Mouse (Mus musculus): Measurements from ENCODE around the gene Iqgap2. TPM values are rescaled to one million over a fixed set of nuclear protein-coding genes. Genes with fewer than 3 reads are reported as not detected.

The Iqgap2 gene
- total and polyA plus RNA-seq, 2 experiments from 2014 or later: 0.83 to 1.3 TPM

DNA sequence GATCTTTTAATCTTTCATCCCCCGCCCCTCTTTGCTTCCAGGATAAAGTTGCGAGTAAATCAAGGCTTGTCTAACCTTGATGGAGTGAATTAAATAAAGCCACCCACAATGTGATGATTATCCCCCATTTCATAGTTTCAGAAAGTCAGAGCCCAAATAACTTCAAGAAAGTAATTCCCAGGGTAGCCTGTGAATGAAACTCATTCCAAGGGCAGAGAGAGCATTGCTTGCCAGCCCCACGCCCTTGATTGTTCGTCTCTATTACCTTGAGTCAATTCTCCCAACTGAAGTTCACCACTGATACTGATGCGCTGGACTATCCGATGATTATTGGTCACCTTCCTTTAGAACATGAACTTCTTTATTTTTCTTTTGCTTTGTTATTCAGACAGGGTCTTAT is 4.8 kb upstream of the Iqgap2 start:
- no peak for TF ChIP-seq EP300 (IDR thresholded peaks at IDR 0.05; ENCODE audit: low read depth)
- no peak for TF ChIP-seq CTCF (IDR thresholded peaks at IDR 0.05; ENCODE audit: low read depth)
- WGBS: 80% methylated on average over 6 of the region's 6 CpGs
- no peaks in the 10 kb centered on the region for H3K9me3 ChIP-seq (replicated peaks; ENCODE audit: control insufficient read depth, low read length)
- DNase-seq (ENCODE audit: low spot score): no peak
- H3K4me2 ChIP-seq (ENCODE audit: low read depth, low read length): no peak overlapping the region
- no peak overlapping the region for H3K4me3 ChIP-seq (ENCODE audit: low read depth, low read length)
- H3K36me3 ChIP-seq (replicated peaks; ENCODE audit: control insufficient read depth, insufficient read depth, low read length): no peaks in the 10 kb centered on the region
- no peaks in the 10 kb centered on the region for H3K4me1 ChIP-seq (ENCODE audit: control insufficient read depth, insufficient read depth)
- H3K9ac ChIP-seq (replicated peaks; ENCODE audit: low read depth, low read length): no peak overlapping the region
- H3K27ac ChIP-seq (ENCODE audit: low read depth): no peak overlapping the region
- no peak for ATAC-seq (ENCODE audit: insufficient read depth, low read depth)
- H3K27me3 ChIP-seq (ENCODE audit: control insufficient read depth, insufficient read depth, low read length): no peaks in the 10 kb centered on the region

- Histone ChIP-seq H3K9ac (replicated peaks; ENCODE audit: low read depth, low read length) (no peak overlapping the region), H3K9me3 (replicated peaks; ENCODE audit: control insufficient read depth, low read length) (no peaks in the 10 kb centered on the region), H3K4me1 (ENCODE audit: control insufficient read depth, insufficient read depth) (peaks cover 8% of the 10 kb centered on the region), H3K27me3 (ENCODE audit: control insufficient read depth, insufficient read depth, low read length) (peaks cover 12% of the 10 kb centered on the region; the same call in 1 of the 2 replicates), H3K4me3 (ENCODE audit: low read depth, low read length) (no peak overlapping the region), H3K36me3 (replicated peaks; ENCODE audit: control insufficient read depth, insufficient read depth, low read length) (no peaks in the 10 kb centered on the region), H3K27ac (ENCODE audit: low read depth) (no peak overlapping the region), H3K4me2 (ENCODE audit: low read depth, low read length) (no peak overlapping the region)
- TF ChIP-seq EP300 (IDR thresholded peaks at IDR 0.05; ENCODE audit: low read depth) (no peak), CTCF (IDR thresholded peaks at IDR 0.05; ENCODE audit: low read depth) (no peak)
- 95% methylated on average over 4 of the region's 4 CpGs for WGBS
- ATAC-seq (ENCODE audit: insufficient read depth, low read depth) (no peak), DNase-seq (ENCODE audit: low spot score) (no peak)
These were observed 1.4 kb upstream of the Iqgap2 start for GRCm38 (mm10) chr13:95893166-95893565.

GRCm38 (mm10) chr13:95892611-95893145 is 956 bp upstream of the Iqgap2 start:
- ATAC-seq (ENCODE audit: insufficient read depth, low read depth) (no peak), DNase-seq (ENCODE audit: low spot score) (no peak)
- Histone ChIP-seq H3K9me3 (replicated peaks; ENCODE audit: control insufficient read depth, low read length) (no peaks in the 10 kb centered on the region), H3K4me3 (ENCODE audit: low read depth, low read length) (peak overlapping the region; percentile 71), H3K36me3 (replicated peaks; ENCODE audit: control insufficient read depth, insufficient read depth, low read length) (no peaks in the 10 kb centered on the region), H3K27ac (ENCODE audit: low read depth) (no peak overlapping the region), H3K4me2 (ENCODE audit: low read depth, low read length) (peak overlapping the region; percentile 98), H3K27me3 (ENCODE audit: control insufficient read depth, insufficient read depth, low read length) (peaks cover 12% of the 10 kb centered on the region; the same call in 1 of the 2 replicates), H3K4me1 (ENCODE audit: control insufficient read depth, insufficient read depth) (peaks cover 8% of the 10 kb centered on the region), H3K9ac (replicated peaks; ENCODE audit: low read depth, low read length) (peak overlapping the region; percentile 65; the same call in 1 of the 2 replicates)
- 26% methylated on average over 12 of the region's 12 CpGs for WGBS
- TF ChIP-seq CTCF (IDR thresholded peaks at IDR 0.05; ENCODE audit: low read depth) (no peak), EP300 (IDR thresholded peaks at IDR 0.05; ENCODE audit: low read depth) (no peak)

DNA sequence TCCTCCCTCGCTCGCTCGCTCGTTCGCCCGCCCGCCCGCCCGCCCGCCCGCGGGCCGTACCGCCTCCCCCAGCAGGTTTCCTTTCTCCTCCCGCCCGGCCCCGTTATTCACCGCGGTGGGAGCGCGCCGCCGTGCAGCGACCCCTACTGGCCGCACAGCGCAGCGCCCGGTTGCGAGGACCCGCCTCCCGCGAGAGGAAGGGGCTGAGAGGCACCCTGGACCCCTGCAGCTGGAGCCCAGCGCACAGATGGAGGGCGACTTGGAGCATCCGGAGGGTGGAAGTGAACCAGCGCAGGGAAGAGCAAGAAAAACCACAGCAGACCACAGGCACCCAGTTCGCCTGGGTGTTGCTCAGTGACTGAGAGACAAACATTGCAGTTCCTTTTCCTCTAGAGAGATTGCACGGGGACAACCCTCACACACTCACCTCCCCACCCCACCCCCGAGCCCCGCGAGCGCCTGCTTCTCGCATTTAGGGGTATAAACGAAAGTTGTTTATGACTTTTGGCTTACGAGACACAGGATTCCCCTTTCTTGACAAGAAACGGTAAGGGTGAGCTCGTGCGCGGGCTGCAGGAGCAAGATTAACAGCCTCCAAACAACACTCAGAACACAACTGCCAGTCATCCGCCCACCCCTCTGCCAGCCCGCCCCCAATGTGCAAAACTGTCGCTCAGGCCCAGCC is 346 bp upstream of the Iqgap2 start:
- peaks cover 12% of the 10 kb centered on the region; the same call in 1 of the 2 replicates for H3K27me3 ChIP-seq (ENCODE audit: control insufficient read depth, insufficient read depth, low read length)
- H3K9ac ChIP-seq (replicated peaks; ENCODE audit: low read depth, low read length): peak overlapping the region; percentile 65
- TF ChIP-seq CTCF (IDR thresholded peaks at IDR 0.05; ENCODE audit: low read depth) (peak; percentile 83), EP300 (IDR thresholded peaks at IDR 0.05; ENCODE audit: low read depth) (no peak)
- peaks cover 8% of the 10 kb centered on the region for H3K4me1 ChIP-seq (ENCODE audit: control insufficient read depth, insufficient read depth)
- peak overlapping the region; percentile 32; the same call in 1 of the 2 replicates for H3K27ac ChIP-seq (ENCODE audit: low read depth)
- under 1% methylated on average over 37 of the region's 52 CpGs for WGBS
- H3K4me3 ChIP-seq (ENCODE audit: low read depth, low read length): peak overlapping the region; percentile 71
- H3K36me3 ChIP-seq (replicated peaks; ENCODE audit: control insufficient read depth, insufficient read depth, low read length): no peaks in the 10 kb centered on the region
- H3K4me2 ChIP-seq (ENCODE audit: low read depth, low read length): peak overlapping the region; percentile 98
- ATAC-seq (ENCODE audit: insufficient read depth, low read depth): peak; percentile 83
- H3K9me3 ChIP-seq (replicated peaks; ENCODE audit: control insufficient read depth, low read length): no peaks in the 10 kb centered on the region
- DNase-seq (ENCODE audit: low spot score): peak; percentile 65

DNA sequence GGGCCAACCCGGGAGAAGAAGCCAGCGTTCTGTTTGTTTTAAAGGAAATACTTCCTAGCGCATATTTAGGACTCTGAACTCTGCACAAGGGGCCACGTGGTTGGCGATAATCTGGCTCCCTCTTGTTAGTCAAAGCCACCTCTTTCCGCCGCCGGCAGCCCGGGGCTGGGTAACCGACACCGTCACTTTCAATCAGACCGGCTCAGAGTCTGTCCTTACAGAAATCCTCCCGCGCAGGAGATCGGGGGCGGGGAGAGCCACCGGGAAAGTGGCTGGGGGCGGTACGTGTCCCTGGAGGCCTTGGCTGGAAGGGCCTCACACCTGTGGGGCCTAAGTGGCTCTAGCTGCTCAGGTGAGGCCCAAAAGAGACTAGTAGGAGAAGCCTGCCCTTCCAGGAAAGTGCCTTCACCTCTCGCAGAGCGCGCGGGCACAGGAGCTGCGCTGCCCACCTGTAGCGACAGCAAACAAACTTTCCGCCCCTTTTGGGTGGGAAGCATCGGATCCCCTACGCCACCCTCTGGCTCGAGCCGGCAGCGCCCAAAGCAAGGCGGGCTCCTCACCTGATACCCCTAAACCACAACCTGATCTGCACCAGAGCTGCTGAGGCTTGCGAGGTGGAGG is 761 bp downstream of the Iqgap2 start:
- Histone ChIP-seq H3K4me3 (ENCODE audit: low read depth, low read length) (peak overlapping the region; percentile 71), H3K9me3 (replicated peaks; ENCODE audit: control insufficient read depth, low read length) (no peaks in the 10 kb centered on the region), H3K36me3 (replicated peaks; ENCODE audit: control insufficient read depth, insufficient read depth, low read length) (no peaks in the 10 kb centered on the region), H3K4me1 (ENCODE audit: control insufficient read depth, insufficient read depth) (peaks cover 8% of the 10 kb centered on the region), H3K27ac (ENCODE audit: low read depth) (no peak overlapping the region), H3K4me2 (ENCODE audit: low read depth, low read length) (peak overlapping the region; percentile 98), H3K27me3 (ENCODE audit: control insufficient read depth, insufficient read depth, low read length) (peaks cover 12% of the 10 kb centered on the region; the same call in 1 of the 2 replicates), H3K9ac (replicated peaks; ENCODE audit: low read depth, low read length) (peak overlapping the region; percentile 65)
- ATAC-seq (ENCODE audit: insufficient read depth, low read depth) (0 out of 2 replicates have a peak, but pooled peaks have one; percentile 24), DNase-seq (ENCODE audit: low spot score) (peak; percentile 17)
- WGBS: under 1% methylated on average over 33 of the region's 33 CpGs
- TF ChIP-seq EP300 (IDR thresholded peaks at IDR 0.05; ENCODE audit: low read depth) (no peak), CTCF (IDR thresholded peaks at IDR 0.05; ENCODE audit: low read depth) (no peak)

Data from heart, postnatal 0 days (tissue).